Mouse (Mus musculus): ENCODE results near the gene Amigo3. TPM values are rescaled to one million over a fixed set of nuclear protein-coding genes. Genes with fewer than 3 reads are reported as not detected.
A peak's percentile ranks its signal among the peaks of the same experiment; 100 is the strongest.

Amigo3 gene
- total and polyA plus RNA-seq, 2 experiments from 2014 or later = 1.4 to 2.5 TPM

- 100% methylated on average over 1 of the region's 1 CpGs for WGBS
- DNase-seq (ENCODE audit: low spot score) (no peak), ATAC-seq (ENCODE audit: low FRiP score) (no peak)
- Histone ChIP-seq H3K9ac (replicated peaks; ENCODE audit: low read length, poor library complexity, severe bottlenecking) (no peak overlapping the region), H3K4me3 (ENCODE audit: low read depth, low read length) (no peak overlapping the region), H3K36me3 (ENCODE audit: insufficient read depth, low read length) (peaks cover 3% of the 10 kb centered on the region), H3K4me1 (ENCODE audit: insufficient read depth, low read length) (no peaks in the 10 kb centered on the region), H3K4me2 (ENCODE audit: low read depth, low read length, poor library complexity, severe bottlenecking) (no peak overlapping the region), H3K27ac (ENCODE audit: low read depth, low read length) (no peak overlapping the region), H3K27me3 (ENCODE audit: insufficient read depth, low read length) (no peaks in the 10 kb centered on the region), H3K9me3 (ENCODE audit: low read length) (no peaks in the 10 kb centered on the region)
- no peak for TF ChIP-seq CTCF (IDR thresholded peaks at IDR 0.05)
Measured at GRCm38 (mm10) chr9:108020741-108021140, 32.2 kb upstream of the Amigo3 start.

DNA sequence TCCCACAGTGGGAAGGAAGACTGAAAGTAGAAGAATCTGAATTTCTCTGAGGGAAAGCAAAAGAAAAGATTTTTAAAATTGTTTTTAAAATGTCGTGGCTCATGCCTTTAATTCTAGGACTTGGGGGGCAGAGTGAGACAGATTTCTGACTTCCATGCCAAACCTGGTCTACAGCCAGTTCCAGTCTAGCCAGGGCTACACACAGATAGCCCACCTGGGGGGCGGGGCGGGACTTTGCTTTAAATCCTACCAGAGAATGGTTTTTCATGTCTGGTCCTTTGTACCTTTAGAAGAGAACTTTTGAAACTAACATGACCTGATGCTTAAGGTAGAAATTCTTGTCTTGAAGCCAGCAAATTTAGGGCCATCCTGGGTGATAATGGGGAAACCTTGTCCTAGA, 29.7 kb upstream of the Amigo3 start:
- peaks cover 16% of the 10 kb centered on the region for H3K36me3 ChIP-seq (ENCODE audit: insufficient read depth, low read length)
- TF ChIP-seq CTCF (IDR thresholded peaks at IDR 0.05) = no peak
- 91% methylated on average over 3 of the region's 3 CpGs for WGBS
- DNase-seq (ENCODE audit: low spot score) = no peak
- ATAC-seq (ENCODE audit: low FRiP score) = no peak
- no peak overlapping the region for H3K9ac ChIP-seq (replicated peaks; ENCODE audit: low read length, poor library complexity, severe bottlenecking)
- no peaks in the 10 kb centered on the region for H3K4me1 ChIP-seq (ENCODE audit: insufficient read depth, low read length)
- H3K27me3 ChIP-seq (ENCODE audit: insufficient read depth, low read length) = no peaks in the 10 kb centered on the region
- H3K4me3 ChIP-seq (ENCODE audit: low read depth, low read length) = no peak overlapping the region
- no peak overlapping the region for H3K27ac ChIP-seq (ENCODE audit: low read depth, low read length)
- H3K4me2 ChIP-seq (ENCODE audit: low read depth, low read length, poor library complexity, severe bottlenecking) = no peak overlapping the region
- H3K9me3 ChIP-seq (ENCODE audit: low read length) = no peaks in the 10 kb centered on the region

DNA sequence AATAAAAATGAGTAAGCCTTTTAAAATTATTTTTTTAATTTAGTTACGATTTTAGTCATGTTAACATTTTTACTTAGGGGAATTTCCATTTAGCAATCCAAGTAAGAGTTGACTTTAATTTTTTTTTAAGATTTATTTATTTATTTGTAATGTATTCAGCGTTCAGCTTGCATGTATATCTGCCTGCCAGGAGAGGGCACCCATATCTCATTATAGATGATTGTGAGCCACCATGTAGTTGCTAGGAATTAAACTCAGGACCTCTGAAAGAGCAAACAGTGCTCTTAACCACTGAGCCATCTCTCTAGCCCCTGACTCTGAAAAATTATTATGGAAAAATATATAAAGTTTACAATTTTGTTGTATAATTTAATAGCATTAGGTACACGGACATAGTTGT, 26.4 kb upstream of the Amigo3 start:
- TF ChIP-seq CTCF (IDR thresholded peaks at IDR 0.05) = peak; percentile 49
- H3K27me3 ChIP-seq (ENCODE audit: insufficient read depth, low read length) = no peaks in the 10 kb centered on the region
- no peak overlapping the region for H3K4me2 ChIP-seq (ENCODE audit: low read depth, low read length, poor library complexity, severe bottlenecking)
- DNase-seq (ENCODE audit: low spot score) (no peak), ATAC-seq (ENCODE audit: low FRiP score) (no peak)
- H3K36me3 ChIP-seq (ENCODE audit: insufficient read depth, low read length) = peaks cover 16% of the 10 kb centered on the region
- no peak overlapping the region for H3K27ac ChIP-seq (ENCODE audit: low read depth, low read length)
- H3K9ac ChIP-seq (replicated peaks; ENCODE audit: low read length, poor library complexity, severe bottlenecking) = no peak overlapping the region
- H3K4me1 ChIP-seq (ENCODE audit: insufficient read depth, low read length) = no peaks in the 10 kb centered on the region
- H3K4me3 ChIP-seq (ENCODE audit: low read depth, low read length) = no peak overlapping the region
- 92% methylated on average over 3 of the region's 3 CpGs for WGBS
- no peaks in the 10 kb centered on the region for H3K9me3 ChIP-seq (ENCODE audit: low read length)

- Histone ChIP-seq H3K4me3 (ENCODE audit: low read depth, low read length) (no peak overlapping the region), H3K27me3 (ENCODE audit: insufficient read depth, low read length) (no peaks in the 10 kb centered on the region), H3K9ac (replicated peaks; ENCODE audit: low read length, poor library complexity, severe bottlenecking) (no peak overlapping the region), H3K36me3 (ENCODE audit: insufficient read depth, low read length) (peaks cover 21% of the 10 kb centered on the region), H3K27ac (ENCODE audit: low read depth, low read length) (no peak overlapping the region), H3K9me3 (ENCODE audit: low read length) (no peaks in the 10 kb centered on the region), H3K4me1 (ENCODE audit: insufficient read depth, low read length) (no peaks in the 10 kb centered on the region), H3K4me2 (ENCODE audit: low read depth, low read length, poor library complexity, severe bottlenecking) (no peak overlapping the region)
- DNase-seq (ENCODE audit: low spot score) = no peak
- 99% methylated on average over 3 of the region's 3 CpGs for WGBS
- ATAC-seq (ENCODE audit: low FRiP score) = no peak
- 0 out of 2 replicates have a peak, but pooled peaks have one; percentile 8 for TF ChIP-seq CTCF (IDR thresholded peaks at IDR 0.05)
Measured at GRCm38 (mm10) chr9:108027867-108028266, 25.1 kb upstream of the Amigo3 start.

GRCm38 (mm10) chr9:108032126-108032525, 20.8 kb upstream of the Amigo3 start:
- no peak overlapping the region for H3K9ac ChIP-seq (replicated peaks; ENCODE audit: low read length, poor library complexity, severe bottlenecking)
- no peaks in the 10 kb centered on the region for H3K4me1 ChIP-seq (ENCODE audit: insufficient read depth, low read length)
- no peak overlapping the region for H3K4me3 ChIP-seq (ENCODE audit: low read depth, low read length)
- H3K27me3 ChIP-seq (ENCODE audit: insufficient read depth, low read length) = no peaks in the 10 kb centered on the region
- 91% methylated on average over 5 of the region's 5 CpGs for whole genome bisulfite sequencing
- no peak overlapping the region for H3K27ac ChIP-seq (ENCODE audit: low read depth, low read length)
- peaks cover 29% of the 10 kb centered on the region for H3K36me3 ChIP-seq (ENCODE audit: insufficient read depth, low read length)
- no peak overlapping the region for H3K4me2 ChIP-seq (ENCODE audit: low read depth, low read length, poor library complexity, severe bottlenecking)
- no peaks in the 10 kb centered on the region for H3K9me3 ChIP-seq (ENCODE audit: low read length)
- no peak for TF ChIP-seq CTCF (IDR thresholded peaks at IDR 0.05)
- ATAC-seq (ENCODE audit: low FRiP score) (no peak), DNase-seq (ENCODE audit: low spot score) (no peak)

- no peak overlapping the region for H3K9ac ChIP-seq (replicated peaks; ENCODE audit: low read length, poor library complexity, severe bottlenecking)
- no peak for DNase-seq (ENCODE audit: low spot score)
- no peak overlapping the region for H3K27ac ChIP-seq (ENCODE audit: low read depth, low read length)
- H3K4me3 ChIP-seq (ENCODE audit: low read depth, low read length) = no peak overlapping the region
- H3K36me3 ChIP-seq (ENCODE audit: insufficient read depth, low read length) = peaks cover 32% of the 10 kb centered on the region
- ATAC-seq (ENCODE audit: low FRiP score) = no peak
- 97% methylated on average over 2 of the region's 2 CpGs for WGBS
- no peaks in the 10 kb centered on the region for H3K9me3 ChIP-seq (ENCODE audit: low read length)
- H3K4me1 ChIP-seq (ENCODE audit: insufficient read depth, low read length) = no peaks in the 10 kb centered on the region
- H3K4me2 ChIP-seq (ENCODE audit: low read depth, low read length, poor library complexity, severe bottlenecking) = no peak overlapping the region
- H3K27me3 ChIP-seq (ENCODE audit: insufficient read depth, low read length) = no peaks in the 10 kb centered on the region
- no peak for TF ChIP-seq CTCF (IDR thresholded peaks at IDR 0.05)
Measured at GRCm38 (mm10) chr9:108035331-108036156, 17.4 kb upstream of the Amigo3 start.

All from midbrain, postnatal 0 days (tissue).